Mouse (Mus musculus) retina, postnatal 1 day (tissue): ENCODE results near the gene Gm48551.

Experiments
- DNase-seq: peaks from one replicate; pipeline ENCODE4 v3.0.0-alpha.2; 2012

Gene Gm48551

GRCm38 (mm10) chr10:81356991-81357844, 27.0 kb upstream of the Gm48551 start, which contains the start of gene Mfsd12:
TSS of gene Mfsd12 (plus strand) at chr10:81357491.
- peak; percentile 93 for DNase-seq

GRCm38 (mm10) chr10:81358209-81358608, 26.1 kb upstream of the Gm48551 start:
- no peak for DNase-seq

GRCm38 (mm10) chr10:81358841-81359240, 25.4 kb upstream of the Gm48551 start:
- no peak for DNase-seq

- no peak for DNase-seq
Measured at GRCm38 (mm10) chr10:81360721-81361120, 23.5 kb upstream of the Gm48551 start.

- DNase-seq: no peak
Measured at GRCm38 (mm10) chr10:81362336-81362949, 21.8 kb upstream of the Gm48551 start.

GRCm38 (mm10) chr10:81363436-81364346, 20.6 kb upstream of the Gm48551 start:
- no peak for DNase-seq

DNA sequence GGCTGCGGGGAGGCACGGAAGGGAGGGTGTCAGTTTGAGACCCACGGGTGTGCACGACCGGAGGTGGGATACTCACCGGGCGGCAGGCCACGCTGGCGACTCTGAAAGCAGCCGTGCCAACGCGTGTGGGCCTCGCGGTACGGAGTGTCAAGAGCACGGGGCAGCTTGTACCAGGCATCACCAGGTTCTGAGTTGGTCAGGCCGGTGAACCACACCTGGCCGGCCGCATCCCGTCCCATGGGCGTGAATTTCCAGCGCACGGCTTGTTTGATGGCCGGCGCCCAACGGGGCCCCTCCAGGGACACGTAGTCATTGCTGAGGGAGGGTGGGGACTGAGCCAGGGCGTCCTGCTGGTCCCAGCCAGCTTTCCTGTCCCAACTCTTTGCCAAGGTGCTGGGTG, 19.6 kb upstream of the Gm48551 start:
- DNase-seq: no peak

DNA sequence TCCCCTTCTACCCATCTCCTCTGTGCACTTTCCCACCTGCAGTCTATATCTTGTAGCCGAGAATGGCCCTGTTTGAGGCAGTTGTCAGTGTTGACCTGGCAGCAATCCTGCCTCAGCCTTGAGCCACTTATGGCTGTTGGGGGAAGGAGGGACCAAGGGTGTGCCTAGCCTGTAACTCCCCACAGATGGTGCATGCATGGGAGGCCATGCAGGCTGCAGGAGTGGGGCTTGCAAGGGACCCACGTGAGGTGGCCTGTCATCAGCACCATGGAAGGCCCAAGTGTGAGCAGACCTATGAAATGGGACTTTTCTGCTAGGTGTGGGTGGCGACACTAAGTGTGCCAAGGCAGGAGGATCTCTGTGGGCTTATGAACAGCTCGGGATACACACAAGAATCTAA, 19.2 kb upstream of the Gm48551 start:
- no peak for DNase-seq

DNA sequence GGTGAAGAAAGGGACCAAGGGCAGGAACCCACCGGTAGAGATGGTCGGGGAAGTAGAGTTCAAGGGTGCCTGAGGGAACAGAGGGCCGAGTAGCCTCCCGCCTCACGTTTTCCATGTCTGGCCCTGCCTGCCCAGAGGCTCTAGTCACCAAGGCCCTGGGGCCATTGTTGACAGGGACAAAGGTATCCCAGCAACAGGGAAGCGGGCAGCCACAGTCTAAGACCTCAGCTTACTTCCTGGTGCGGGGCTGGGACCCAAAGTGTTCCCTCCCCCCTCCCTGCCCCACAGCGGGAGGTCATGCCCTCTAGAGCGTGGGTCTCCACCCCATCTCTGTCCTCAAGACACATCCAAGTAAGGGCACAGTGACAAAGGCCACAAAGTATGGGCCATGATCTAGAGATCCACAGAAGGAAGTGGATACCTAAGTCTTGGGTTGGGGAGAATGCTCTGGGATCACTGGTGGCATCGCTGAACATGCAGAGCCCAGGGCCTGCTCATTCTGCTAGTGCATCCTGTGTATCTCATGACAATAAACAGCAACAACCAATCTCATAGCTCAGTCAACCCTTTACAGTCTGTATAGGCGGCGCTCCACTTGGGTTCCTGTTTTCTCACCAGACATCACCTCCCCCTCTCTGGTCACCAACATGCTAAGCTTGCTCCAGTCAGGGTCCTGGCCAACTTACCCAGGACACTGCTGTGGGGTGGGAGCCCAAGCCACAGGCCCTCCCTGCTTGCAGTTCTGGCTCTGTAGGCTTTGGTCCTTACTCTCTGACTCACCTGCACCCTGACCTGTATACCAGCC, 18.4 kb upstream of the Gm48551 start, which contains the start of gene 4930404N11Rik:
4930404N11Rik (minus strand) TSS at position 145 of the 805 bp plus-strand sequence.
- DNase-seq: peak; percentile 72

GRCm38 (mm10) chr10:81366477-81367206, 17.6 kb upstream of the Gm48551 start:
- DNase-seq: no peak

DNA sequence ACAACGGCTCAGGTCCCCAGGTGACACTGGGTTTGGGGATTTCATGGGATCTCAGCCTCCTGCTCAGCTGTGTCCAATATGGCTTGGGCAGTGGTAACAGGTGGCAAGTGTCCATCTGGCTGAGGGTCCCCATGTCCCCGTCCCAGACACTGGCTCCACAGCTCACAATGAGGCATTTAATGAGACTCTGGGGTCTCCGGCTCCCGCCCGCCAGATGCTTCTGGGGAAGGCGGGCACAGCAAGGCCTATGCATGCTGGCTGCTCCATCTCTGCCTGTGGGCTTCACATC, 17.1 kb upstream of the Gm48551 start:
- no peak for DNase-seq

DNA sequence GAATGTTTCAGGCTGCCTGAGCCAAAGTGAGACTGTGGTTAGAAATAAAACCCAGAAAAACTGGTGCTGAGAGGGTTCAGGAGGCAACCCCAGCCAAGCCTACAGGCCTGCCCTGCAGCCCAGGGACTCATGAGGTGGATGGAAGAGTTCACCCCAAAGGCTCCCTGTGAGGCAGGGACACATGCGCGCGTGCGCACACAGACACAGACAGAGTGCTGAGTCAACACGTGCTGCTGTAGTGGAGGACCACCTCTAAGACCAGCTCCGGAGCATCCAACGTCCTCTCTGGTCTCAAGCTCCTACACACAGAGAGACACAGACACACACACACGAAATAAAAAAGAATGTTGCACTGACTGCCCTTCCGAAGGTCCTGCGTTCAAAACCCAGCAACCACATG, 8.9 kb upstream of the Gm48551 start:
- DNase-seq: no peak

- no peak for DNase-seq
Measured at GRCm38 (mm10) chr10:81376561-81377361, 7.5 kb upstream of the Gm48551 start.

GRCm38 (mm10) chr10:81377362-81377664, 7.0 kb upstream of the Gm48551 start:
- no peak for DNase-seq

DNA sequence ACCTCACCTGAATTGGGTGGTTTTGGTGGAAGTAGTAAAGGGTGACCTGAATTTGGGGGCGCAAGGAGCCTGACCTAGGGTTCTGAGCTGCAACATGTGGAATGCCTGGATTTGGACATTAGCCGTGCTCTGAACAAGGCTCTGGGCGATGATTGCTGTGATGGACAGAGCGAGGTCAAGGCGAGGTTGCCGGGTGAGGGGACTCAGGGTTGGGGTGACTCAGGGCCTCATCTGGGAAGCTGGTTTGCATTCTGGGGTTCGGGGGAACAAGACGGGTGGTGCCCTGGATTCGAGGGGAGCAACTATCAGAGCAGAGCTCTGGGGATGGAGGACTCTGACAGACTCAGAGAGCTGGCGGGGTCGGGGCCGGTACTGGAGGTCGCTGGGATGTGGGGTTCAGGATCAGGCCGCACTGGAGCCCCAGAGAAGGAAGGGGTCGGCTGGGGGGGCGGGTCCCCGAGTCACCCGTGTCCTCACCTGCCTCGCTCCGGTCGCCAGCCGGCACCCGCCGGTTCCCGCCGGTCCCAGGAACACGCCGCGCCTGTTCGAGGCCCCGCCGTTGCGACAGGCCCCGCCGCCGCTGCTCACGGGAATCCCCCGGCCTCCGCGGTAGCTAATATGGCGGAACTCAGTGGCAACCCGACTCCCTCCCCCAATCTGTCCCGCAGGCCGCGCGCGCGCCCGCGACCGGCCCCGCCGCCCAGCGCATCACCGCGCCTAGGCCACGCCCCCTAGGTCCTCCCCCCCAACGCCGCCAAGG, 6.3 kb upstream of the Gm48551 start, which contains the start of gene Fzr1:
Fzr1 (minus strand) TSS at position 724 of the 760 bp plus-strand sequence.
- DNase-seq: no peak

DNA sequence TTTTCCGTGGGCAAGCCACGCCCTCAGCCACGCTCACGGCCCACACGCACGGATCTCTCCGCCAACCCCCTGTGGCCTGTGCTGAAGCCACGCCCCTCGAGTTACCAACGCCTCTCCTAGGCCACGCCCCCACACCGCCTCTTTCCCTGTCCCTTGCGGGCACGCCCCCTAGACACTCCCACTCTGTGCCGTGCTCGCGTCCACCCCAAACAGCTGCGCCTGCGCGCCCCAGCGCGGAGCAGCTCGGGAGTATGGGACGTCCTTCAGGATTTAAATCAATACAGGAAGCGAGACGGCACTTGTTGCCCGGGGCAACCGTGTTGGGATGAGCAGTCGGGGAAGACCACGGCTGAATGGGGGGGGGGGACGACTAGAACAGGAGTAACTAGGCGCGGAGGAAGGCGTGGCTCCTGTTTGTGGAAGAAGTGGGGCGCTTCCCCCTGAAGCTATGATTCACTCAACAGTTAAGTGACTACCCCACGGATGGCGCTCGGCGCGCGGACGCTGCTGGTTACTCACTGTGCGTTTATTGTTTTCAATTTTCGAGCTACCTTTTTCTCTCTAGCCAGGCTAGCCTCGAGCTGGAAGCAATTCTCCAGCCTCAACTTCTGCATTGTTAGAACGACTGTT, 5.6 kb upstream of the Gm48551 start:
- peak; percentile 100 for DNase-seq

GRCm38 (mm10) chr10:81379183-81379553, 5.1 kb upstream of the Gm48551 start:
- no peak for DNase-seq

- DNase-seq: no peak
Measured at GRCm38 (mm10) chr10:81379809-81380378, 4.4 kb upstream of the Gm48551 start.

- peak; percentile 40 for DNase-seq
Measured at GRCm38 (mm10) chr10:81382039-81382438, 2.2 kb upstream of the Gm48551 start.
